Mouse (Mus musculus) cerebellum, adult 8-10 months (tissue): Measurements from ENCODE around the gene Efs.

Experiments
- DNase-seq: peaks from one replicate; pipeline ENCODE4 v3.0.0; 2022

Gene Efs

DNA sequence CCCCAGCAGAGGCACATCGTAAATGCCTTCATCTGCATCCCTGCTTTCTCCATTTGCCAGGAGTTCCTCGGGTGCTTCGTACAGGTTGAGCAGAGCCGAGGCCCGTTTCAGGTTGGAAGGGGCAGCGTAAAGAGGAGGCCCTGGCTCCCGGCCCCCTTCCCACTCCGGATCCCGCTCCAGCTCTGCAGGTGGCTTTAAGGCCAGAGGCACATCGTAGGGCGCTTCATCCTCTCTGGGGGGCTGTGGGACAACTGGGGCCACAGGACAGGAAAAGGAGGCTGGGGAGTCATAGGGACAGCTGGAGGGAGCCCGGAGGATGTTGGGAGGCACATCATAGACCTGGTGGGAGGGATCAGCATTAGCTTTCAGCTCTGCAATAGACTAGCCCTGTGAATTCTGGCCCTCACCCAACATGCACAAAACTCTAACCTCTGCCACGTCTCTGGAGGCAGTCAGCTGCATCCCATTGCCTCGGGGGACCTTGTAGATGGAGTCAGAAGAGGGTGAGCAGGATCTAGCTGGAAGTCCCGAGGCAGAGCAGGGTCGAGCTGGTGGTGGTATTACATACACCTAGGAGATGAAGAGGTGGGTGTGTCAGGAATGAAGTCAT, 5.7 kb downstream of the Efs start:
- DNase-seq = no peak

DNA sequence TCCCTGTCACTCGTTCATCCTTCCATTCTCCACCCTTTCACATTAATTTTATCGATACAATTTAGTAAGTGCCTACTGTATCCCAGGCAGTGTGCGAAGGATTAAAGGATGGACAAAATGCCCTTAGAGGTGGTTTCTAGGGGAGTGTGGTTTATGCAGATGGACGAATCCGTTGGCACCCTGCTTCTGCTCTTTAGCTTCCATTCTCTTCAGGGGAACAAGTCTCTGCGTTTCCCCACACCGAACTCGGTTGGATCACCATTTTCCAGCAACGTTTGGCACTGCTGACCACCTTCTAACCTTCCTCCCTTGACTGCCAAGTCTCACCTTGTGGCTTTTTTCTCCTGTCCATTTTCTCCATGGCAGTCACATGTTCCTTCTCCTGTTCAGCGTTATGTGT, 12.6 kb downstream of the Efs start:
- peak; percentile 38 for DNase-seq

DNA sequence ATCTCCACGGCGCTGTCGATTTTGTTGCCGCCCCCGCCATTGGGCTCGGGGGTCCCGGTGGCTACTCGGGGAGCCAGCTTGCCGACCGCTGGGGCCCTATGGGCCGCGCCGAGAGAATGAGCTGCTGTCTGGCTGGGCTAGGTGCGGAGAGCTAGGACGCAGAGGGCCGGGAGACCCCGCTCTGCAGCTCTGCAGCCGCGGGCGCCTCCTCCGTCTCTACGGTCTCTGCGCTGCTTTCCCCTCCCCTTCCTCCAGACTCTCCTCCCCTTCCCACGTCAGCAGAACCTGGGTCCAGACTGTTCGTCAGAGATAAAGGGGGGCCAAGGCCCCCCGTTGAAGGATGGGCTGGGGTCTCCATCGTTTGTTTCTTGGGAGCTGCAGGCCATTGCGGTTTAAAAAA, 13.0 kb downstream of the Efs start, which contains the start of gene Slc22a17:
TSS of gene Slc22a17 (minus strand) at position 247 of the 400 bp plus-strand sequence.
- peak; percentile 74 for DNase-seq

- DNase-seq = peak; percentile 43
Measured at GRCm38 (mm10) chr14:54912109-54912850, 13.6 kb downstream of the Efs start.

GRCm38 (mm10) chr14:54908682-54909081, 17.2 kb downstream of the Efs start:
- no peak for DNase-seq

- no peak for DNase-seq
Measured at GRCm38 (mm10) chr14:54903641-54904040, 22.3 kb downstream of the Efs start.

DNA sequence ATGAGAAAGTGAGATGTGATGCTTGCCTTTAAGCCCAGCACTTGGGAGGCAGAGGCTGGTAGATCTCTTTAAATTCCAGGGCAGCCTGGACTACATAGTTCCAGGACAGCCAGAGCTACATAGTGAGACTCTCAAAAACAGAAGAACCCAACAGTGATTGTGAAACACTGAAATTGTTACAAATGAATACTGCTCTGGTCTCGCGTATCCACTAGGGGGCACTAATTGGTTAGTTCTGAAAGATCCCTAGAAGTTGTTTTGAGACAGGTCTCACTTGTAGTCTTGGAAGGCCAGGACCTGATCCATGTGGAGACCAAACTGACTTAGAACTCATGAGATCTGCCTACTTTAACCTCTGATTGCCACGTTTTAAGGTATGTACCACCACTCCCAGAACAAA, 25.5 kb downstream of the Efs start:
- peak; percentile 68 for DNase-seq

DNA sequence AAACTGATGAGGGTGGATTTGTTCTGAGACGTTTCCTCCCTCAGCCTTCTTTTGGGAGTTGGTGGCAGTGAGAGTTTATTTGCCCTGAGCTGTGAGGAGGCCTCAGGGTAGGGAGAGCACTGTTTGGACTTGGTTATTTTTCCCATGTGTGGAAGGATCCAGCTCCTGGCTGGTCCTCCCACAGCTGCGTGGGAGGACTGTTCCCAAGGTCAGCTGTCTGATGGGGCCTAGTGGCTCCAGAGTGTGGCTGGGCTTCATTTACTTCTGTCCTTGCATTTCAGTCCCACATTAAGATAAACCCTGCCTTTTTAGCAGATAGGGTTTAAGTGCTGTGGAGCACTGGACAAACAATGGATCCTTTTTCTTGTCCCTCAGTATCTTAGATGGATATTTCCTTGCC, 28.5 kb downstream of the Efs start:
- no peak for DNase-seq

- no peak for DNase-seq
Measured at GRCm38 (mm10) chr14:54894296-54895151, 31.4 kb downstream of the Efs start.

DNA sequence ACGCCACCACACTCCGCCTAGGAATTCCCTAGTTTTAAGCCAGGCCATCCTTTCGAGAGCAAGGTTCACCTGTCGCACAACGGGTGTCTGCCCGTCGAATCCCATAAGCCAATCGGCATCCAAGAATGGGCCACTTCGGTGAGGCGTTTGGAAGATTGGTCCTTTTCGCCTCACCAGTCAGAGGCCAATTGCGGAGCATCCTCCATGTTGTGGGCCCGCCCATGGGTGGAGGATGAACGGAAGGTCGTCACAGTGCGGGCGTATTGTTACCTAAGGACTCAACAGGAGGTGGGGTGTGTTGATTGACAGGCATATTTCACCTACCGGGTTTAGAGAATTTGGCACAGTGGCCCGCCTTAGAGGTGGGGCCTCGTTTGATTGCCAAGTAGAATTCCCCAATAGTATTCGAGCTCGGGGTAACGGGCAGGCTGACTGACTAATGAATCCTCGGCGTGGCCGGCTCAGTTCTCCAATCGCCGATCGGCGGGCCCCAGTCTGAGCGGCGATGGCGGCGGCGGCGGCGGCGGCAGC, 32.2 kb downstream of the Efs start:
- peak; percentile 98 for DNase-seq

DNA sequence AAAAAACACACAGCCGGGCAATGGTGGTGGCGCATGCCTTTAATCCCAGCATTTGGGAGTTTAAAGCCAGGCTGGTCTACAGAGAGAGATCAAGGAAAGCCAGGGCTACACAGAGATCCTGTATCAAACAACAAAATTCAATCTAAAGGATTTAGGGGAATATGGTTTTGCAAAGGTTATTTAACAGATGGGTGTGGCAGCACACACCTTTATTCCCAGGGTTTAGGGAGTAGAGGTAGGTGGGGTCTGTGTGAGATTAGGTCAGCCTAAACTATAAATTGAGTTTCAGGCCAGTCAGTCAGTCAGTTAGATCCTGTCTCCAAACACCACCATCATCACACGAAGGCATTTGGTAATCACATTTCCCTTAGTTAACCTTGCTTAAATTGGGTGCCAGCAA, 33.7 kb downstream of the Efs start, which contains the start of gene Pabpn1:
TSS of gene Pabpn1 (plus strand) at position 301 of the 400 bp plus-strand sequence.
- no peak for DNase-seq

DNA sequence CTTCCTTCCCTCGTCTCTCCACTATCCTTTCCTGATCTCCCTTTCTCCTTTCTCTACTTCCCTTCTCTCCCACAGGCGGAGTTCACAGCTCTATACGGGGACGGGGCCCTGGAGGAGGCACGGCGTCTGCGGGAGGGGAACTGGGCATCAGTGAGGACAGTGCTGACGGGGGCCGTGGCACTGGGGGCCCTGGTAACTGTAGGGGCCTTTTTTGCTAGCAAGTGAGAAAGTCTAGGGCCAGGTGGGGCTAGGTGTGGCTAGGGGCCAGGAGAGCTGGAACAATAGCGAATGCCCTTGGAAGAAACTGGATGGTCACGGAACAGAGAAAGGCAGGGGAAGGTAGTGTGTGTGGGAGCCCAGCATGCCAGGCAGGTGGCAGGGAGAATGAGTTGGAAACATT, 40.6 kb downstream of the Efs start:
- no peak for DNase-seq

DNA sequence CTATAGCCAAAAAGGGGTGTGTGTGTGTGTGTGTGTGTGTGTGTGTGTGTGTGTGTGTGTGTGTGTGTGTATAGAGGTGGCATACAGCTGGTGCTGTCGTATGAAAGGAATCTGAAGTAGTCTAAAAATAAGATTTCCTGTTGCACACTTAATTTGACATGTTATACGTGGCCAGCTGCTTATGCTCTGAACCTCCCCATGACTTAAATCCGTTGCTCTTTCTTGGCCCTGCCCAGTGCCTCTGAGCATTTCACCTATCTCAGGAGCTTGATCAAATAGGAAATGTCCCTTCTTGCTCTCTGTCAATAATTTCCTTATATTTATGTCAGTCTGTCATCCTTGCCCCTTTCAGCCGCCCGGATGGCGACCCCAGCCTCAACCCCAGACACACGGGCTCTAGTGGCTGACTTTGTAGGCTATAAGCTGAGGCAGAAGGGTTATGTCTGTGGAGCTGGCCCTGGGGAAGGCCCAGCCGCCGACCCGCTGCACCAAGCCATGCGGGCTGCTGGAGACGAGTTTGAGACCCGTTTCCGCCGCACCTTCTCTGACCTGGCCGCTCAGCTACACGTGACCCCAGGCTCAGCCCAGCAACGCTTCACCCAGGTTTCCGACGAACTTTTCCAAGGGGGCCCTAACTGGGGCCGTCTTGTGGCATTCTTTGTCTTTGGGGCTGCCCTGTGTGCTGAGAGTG, 41.8 kb downstream of the Efs start:
- no peak for DNase-seq

DNA sequence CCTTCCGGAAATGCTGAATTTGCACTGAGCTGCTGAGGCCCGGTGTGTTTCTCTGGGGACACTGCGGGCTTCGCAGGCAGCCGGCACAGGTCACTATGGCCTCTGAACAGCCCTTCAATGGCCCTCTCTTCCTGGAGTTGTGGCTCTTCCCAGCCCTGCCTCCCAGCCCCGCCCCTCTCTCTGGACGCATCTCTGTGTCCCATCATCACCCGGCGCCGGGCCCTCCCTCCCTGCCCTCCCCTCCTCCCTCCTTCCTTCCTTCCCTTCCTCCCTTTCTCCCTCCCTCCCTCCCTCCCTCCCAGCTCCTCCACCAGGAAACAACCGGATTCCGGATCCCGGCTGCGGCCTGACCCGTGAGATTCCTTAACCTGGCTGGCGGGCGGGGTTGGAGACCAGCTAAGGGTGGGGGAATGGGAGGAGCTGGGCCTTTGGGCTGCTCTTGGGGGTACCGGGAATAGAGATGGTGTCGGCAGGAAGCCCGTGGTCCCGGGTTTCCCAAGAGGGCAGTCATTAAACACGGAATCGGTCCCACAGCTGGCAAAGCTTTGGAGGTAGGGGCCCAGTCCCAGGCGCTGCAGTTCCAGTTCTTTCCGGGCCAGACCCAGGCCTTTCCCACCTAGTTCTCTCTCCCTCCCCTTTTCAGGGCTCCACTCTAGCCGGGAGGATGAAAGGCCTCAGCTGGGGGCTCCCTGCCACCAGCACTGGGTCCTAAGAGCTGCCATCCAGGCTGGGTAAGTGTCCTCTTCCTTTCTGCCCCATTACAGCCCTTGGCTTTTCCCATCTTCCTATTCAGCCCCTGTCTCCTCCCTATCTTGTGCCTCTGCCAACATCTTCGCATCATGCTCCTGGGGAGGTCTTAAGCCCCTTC, 42.5 kb downstream of the Efs start, which contains the start of the genes Bcl2l2 and Gm20521:
TSS of gene Bcl2l2 (plus strand) at position 224 of the 868 bp plus-strand sequence.
TSS of gene Gm20521 (plus strand) at position 288 of the 868 bp plus-strand sequence.
- peak; percentile 76 for DNase-seq

DNA sequence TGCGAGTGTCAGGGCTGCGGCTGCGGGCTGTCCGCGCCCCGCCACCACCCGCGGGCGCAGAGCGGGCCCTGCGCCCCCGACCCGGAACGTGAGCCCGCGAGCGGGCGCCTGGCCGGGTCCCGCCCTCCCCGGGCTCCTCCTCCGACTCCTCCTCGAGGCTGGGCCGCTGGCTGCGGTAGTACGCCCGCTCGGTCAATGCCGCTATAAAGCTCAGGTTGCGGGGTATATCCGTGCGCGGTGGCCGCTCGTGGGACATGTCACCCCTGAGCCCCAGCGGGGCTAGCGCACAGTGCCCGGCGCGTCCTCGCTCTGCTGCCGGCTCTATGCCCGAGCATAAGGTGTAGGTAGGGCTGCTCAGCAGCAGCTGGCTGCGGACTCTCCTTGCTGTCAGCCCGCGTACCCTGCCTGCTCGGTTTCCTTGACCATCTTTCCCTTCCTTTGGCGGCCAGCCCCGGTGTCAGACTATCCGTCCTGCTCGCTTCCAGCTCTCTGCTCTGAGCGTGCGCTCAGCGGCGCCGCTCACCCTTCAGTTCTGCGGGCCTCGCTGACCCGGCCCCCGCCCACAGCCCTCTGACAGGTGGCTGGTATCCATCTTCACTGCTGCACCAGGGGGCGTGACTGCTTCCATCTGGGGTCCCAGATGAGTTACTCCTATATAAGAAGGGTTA, 48.7 kb downstream of the Efs start, which contains the start of gene Ppp1r3e:
TSS of gene Ppp1r3e (minus strand) at position 503 of the 668 bp plus-strand sequence.
- peak; percentile 73 for DNase-seq

- peak; percentile 92 for DNase-seq
Measured at GRCm38 (mm10) chr14:54876539-54877047, 49.3 kb downstream of the Efs start.

DNA sequence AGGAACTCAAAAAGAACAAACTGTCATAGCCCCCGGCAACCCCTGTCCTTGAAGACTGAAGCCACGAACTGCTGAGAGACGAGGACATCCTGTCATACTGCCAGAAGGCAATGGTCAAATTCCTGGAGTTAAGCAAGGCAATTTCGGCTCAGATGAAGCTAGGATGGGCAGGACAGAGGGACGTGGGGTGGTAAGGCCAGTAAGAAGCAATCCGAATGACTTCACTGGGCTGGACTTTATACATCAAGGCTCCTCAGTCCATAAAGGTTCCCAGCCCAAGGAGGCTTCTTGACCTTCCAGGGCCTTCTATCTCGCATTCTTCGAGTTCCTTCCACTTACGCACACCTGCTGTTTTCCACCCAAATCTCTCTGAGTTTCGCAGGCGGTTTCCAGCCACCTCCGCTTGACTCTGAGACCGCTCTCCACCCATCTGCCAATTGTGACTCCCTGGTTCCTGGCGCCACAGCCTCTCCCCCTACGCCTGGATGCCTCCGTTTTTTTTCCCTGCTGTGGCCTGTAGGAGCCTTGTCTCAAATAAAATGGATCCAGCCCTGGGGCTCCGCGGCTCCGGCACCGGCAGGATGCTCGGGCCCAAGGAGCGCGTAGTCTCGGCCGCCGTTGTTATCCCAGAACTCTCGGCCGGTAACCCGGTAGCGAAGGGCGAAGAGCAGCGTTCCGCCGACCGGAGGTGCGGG, 49.9 kb downstream of the Efs start:
- no peak for DNase-seq

DNA sequence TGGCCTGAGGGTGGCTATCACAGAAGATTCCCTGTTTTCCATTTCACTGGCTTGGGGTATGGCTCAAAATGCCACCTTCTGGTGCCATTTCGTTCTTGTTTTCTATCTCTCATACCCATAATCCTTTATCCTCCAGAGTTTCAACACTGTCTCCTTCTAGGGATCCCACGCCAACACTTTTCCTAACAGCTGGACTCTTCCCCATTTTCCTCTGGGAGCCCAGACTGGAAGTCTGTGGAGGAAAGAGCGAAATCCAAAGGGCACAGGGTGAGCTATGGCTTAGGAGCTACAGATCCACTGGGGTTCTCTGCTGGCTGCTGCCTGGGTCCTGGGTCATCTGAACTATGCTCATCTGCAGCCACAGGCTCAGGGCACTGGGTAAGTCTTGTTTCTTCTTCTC, 51.8 kb downstream of the Efs start:
- DNase-seq = no peak

- DNase-seq = no peak
Measured at GRCm38 (mm10) chr14:54870861-54871260, 55.1 kb downstream of the Efs start, which contains the start of gene Homez. Homez (minus strand) TSS chr14:54870961.

- DNase-seq = no peak
Measured at GRCm38 (mm10) chr14:54868026-54868425, 57.9 kb downstream of the Efs start.
